Mouse (Mus musculus): ENCODE results near the gene Man1b1.

Gene Man1b1

DNA sequence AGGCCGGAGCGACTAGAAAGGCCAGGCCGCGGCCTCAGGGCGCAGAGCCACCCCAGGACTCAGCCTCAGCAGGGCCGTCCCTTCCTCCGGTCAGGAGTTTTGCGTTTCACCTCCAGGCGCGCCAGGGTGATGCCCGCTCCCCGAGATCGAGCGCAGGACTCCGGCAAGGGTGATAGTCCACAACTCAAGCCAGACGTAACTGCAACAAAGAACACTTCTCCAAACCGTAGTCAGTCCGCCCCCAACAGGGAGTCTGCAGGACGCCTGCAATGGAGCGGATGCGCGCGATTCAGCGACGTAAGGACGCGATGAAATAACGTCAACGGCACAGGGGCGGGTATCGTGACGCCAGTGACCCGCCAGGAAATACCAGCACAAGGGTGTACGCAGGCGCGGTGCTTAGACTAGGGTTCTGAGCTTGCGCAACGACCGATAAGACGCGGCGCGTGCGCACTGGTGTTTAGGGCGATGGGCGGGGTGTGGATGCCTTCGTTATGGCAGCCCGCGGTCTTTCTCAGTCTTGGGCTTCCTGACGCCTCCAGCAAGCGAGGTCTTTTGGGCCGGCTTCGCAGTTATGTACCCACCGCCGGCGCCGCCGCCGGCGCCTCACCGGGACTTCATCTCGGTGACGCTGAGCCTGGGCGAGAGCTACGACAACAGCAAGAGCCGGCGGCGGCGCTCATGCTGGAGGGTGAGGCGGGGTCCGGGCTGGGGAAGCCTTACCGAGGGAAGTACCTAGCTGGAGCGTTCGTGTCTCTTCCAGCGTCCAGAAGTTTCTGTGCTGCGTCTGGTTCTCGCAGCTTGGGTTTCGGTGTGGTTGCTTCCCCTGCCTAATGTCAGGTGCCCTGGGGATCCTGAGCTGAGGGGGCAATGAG lies at the start of gene Man1b1:
Gene Man1b1 (plus strand): TSS at position 53 of the 875 bp plus-strand sequence.
- DNase-seq (ENCODE audit: low spot score in 2 of 2) = peak; percentile 99

DNA sequence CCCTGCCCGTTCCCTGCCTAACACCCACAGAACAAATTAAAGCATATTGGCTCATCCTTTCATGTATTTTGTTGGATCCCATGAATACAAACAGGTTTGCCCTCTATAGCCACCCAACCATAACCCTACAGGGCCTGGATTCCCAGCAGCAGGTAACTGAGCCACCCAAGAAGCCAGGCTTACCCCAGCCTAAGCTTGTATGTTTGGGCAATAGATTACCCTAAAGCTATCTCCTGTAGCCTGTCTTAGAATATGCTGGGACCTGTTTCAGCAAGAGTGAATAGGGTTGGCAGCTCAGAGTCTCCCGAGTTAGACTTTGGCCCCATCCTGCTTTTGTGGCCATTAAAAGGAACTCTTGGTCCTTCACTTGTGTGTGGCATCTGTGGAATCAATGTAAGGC lies 46.6 kb upstream of the Man1b1 start:
- no peak for DNase-seq (ENCODE audit: low spot score in 2 of 2)

DNA sequence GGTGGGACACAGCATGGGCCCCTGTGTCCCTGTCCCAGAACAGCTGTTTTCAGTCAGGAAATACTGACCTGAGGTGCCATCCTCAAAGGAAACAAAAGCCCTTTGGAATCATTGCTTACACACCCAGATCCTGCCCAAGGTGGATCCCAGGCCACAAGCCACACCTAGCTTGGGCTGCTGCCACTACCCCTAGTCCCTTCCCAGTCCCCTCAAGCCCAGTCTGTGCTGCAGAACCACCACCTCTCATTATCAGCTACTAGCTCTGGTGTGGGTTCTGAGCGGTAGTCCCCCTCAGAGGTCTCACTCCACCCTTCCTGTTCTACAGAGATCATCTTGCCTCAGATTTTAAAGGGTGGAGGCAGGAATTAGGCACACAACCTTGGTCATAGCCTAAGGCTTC lies 45.8 kb upstream of the Man1b1 start:
- DNase-seq (ENCODE audit: low spot score in 2 of 2) = no peak

DNA sequence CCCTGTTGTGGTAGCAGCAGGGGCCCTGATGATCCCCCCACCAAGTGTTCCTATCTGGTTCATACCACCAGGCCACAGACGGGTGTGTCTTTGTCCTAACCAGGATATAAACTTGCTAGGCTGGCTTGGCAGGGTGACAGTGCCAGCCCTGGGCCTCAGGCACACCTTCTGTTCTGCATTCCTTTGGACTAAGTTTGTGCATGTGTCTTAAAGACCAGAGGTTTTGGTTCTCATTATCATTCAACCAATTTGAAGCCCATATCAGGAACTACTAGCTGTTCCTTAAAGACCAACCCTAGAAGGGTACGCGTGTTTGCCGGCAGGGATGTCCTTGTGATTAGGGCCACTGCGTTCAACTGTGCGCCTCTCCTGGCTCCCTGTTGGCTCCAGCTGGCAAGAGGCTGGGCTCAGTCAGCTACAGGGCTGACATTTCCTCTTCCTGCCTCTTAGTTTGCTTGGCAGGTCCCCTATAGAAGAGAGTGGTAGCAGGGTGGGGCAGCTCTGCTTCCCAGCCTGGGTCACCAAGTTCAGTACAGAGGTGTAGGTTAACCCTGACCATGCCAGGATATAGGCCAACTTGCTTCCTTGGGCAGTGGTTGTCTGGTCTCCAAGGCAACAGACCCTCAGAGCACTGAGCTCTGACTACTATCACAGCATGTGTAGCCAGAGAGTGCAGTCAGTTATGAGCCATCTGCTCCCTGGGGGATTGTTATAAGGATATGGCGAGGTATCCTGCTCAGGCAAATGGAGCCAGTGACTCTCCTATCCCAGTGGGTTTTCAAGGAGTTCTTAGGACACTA lies 45.1 kb upstream of the Man1b1 start:
- no peak for DNase-seq (ENCODE audit: low spot score in 2 of 2)

DNA sequence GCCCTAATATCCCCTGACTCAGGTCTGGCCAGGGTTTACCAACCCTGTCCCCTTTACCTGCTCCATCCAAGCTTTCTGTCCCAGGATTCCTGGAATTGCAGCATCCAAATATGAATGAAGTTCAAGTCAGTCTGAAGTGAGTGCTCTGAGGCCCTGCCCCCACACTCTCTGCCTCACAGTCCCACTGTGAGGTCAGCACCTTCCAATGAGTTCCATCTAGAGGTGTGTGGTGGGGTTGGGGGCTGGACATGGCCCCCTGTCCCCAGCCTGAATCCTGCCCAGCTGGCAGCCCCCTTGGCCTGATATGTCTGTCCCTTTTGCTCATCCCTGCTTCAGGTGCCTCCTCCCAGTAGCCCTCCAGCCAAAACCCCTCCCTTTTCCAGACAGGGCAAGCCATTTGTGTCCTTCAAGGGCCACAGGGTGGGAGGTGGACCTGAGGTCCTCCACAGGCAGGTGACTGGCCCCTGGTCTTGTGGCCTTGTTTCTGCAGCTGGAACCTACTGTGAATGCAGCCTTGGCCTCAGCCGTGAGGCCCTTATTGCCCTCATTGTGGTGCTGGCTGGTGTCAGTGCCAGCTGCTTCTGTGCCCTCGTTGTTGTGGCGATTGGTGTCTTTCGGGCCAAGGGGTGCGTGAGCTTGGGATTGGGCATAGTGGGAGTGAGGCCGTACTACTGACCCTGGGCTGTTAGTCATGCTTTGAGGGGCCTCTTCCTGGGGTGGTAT lies 44.0 kb upstream of the Man1b1 start, which contains the start of gene Tmem210:
Gene Tmem210 (plus strand): TSS at position 219 of the 723 bp plus-strand sequence.
- DNase-seq (ENCODE audit: low spot score in 2 of 2) = no peak

DNA sequence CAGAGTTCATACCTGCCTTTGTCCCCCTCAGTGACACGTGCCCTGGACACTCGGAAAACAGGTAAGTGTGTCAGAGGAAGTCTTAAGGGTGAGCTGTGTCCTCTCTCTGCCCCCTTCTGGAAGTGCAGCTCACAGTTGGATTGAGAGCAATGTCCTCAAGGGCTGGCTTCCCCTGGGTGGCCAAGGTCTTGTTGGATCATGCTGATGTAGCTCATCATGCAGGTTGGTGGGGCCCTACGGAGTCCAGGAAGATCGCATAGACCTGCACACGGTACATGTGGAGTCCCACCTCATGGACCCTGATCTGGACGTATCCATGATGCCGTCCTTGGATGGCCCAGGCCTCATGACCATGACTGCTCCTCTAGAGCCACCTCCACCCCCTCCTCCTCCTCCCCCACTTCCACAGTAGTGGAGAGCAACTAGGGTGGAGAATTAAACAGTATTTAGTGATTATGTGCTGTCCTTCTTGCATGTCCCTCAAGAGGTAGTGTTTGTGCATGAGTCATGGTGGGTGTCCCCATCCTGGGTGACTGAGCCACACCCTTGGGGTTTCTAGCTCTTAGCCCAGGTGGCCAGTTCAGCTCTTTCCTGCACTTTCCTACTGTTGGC lies 43.3 kb upstream of the Man1b1 start:
- DNase-seq (ENCODE audit: low spot score in 2 of 2) = no peak

DNA sequence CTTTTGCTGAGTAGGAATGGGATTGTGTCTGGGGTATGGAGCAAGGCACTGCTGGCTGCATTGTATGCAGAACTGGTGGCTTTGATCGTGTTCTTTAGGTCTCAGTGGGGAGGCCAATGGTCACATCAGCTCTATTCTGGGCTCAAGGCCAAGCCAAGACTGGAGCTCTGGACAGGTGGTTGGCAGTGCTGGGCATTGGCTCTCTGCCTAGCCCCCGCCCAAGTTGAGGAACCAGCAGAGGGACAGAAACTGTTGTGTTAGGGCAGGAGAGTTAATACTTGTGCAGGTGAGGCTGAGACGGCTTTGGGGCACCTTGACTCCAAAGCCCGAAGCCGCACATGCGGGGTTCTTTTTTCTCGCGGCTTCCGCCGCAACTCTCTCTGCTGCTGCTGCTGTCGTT lies 42.5 kb upstream of the Man1b1 start, which contains the start of gene Lrrc26:
Gene Lrrc26 (plus strand): TSS at position 265 of the 400 bp plus-strand sequence.
- DNase-seq (ENCODE audit: low spot score in 2 of 2) = no peak

DNA sequence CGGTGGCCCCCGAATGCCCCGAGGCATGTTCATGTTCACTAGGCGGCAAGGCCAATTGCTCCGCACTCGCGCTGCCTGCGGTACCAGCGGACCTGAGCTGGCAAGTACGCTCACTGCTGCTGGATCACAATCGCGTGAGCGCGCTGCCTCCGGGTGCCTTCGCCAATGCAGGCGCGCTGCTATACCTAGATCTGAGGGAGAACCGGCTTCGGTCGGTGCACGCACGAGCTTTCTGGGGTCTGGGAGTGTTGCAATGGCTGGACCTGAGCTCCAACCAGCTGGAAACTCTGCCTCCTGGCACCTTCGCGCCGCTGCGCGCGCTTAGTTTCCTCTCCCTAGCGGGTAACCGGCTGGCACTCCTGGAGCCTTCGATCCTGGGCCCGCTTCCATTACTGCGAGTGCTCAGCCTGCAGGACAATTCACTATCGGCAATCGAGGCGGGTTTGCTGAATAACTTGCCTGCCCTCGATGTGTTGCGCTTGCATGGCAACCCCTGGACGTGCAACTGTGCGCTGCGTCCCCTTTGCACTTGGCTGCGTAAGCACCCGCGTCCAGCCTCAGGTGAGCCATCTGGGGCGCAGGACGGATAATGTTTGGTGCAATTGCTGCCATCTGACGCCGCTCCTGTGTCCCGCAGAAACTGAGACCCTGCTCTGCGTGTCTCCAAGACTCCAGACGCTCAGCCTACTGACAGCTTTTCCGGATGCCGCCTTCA lies 41.9 kb upstream of the Man1b1 start:
- DNase-seq (ENCODE audit: low spot score in 2 of 2) = no peak

DNA sequence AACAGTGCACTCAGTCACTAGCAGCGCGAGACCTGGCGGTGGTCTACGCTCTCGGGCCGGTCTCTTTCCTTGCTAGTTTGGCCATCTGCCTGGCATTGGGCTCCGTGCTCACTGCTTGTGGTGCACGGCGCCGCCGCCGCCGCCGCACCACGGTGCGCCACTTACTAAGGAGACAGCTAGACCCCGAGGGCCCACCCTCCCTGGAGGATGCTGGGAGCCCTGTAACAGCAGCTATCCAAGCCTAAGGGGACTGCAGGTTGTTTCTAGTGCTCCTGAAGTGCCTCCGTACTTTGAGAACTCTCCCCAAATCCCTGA lies 41.4 kb upstream of the Man1b1 start:
- no peak for DNase-seq (ENCODE audit: low spot score in 2 of 2)

DNA sequence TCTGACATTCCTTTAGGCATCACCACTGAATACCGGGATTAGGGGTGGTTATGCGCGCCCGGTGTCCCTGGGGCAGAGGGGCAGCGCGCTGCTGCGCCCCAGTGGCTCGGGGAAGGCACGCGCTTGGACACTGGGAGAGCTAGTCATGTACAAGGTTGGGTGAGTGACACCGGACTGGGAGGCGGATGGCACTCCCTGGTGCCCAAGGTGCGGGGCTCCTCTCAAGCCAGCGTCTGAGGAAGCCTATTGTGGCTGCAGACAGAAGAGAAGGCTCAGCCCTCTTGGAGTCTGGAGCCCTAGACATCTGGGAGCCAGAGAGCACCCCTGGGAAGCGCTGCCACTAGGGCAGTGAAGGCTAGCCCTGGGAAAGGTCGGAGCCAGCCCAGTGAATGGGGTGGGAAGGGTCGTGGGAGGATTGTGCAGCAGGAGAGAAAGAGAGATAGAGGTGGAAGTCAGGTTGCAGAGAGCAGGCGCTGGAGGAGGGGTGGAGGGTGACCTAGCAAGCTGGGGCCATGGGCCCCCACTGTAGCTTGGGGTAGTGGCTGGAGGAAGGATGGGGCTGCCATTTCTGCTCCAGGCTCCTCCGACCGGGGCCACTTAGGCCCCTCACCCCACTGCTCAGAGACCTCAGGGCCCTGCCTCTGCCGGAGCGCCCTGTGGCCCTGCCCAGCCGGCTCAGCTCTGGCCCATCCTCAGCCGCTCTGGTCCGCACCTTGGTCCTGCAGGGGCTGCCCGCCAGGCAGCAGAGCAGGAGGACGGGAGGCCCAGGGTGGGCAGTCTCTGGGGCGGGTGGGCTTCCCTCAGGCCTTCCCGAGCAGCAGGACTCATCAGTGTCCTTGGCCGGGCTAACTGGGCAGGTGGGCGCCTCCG lies 40.7 kb upstream of the Man1b1 start:
- no peak for DNase-seq (ENCODE audit: low spot score in 2 of 2)

DNA sequence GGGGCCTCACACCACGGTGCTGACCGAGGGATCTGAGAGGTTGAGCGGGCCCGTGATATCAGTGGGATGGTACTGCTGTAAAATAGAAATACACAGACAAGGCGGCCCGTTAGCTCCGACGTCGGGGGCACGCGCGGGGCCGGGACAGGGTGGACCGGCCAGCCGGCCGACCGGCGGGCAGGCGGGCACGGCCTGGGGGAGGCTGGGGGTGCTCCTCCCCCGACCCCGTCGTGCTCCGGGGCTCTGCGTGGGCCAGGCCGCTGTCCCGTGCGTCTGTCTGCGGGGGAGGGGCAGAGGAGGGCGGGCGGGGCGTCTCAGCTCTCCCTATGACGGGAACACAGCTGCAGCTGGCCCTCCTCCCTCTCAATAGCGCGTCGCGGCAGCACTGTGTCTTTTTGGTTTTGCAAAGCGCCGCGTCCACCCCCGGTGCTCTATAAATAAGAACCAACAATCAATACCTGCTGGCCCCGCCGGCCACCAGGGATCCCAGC lies 40.0 kb upstream of the Man1b1 start:
- DNase-seq (ENCODE audit: low spot score in 2 of 2) = no peak

DNA sequence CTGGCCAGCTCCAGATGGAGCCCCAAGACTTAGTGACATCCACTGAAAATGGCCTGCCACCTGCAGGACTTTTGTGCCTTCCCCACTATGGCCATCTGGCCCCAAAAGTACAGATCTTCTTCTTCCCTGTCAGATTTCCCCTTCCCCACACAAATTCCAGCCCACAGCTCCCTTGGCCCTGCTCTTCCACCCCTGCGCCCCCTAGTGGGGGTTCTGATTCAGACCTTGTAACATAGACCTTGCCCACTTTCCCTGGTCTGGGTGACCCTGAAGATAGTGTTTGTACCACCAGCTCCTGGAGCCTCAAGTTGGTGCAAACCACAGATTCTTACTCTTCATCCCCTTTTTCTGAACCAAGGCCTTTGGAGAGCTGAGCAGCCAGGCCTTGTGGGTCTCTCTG lies 39.3 kb upstream of the Man1b1 start:
- DNase-seq (ENCODE audit: low spot score in 2 of 2) = peak; percentile 19 to 79

DNA sequence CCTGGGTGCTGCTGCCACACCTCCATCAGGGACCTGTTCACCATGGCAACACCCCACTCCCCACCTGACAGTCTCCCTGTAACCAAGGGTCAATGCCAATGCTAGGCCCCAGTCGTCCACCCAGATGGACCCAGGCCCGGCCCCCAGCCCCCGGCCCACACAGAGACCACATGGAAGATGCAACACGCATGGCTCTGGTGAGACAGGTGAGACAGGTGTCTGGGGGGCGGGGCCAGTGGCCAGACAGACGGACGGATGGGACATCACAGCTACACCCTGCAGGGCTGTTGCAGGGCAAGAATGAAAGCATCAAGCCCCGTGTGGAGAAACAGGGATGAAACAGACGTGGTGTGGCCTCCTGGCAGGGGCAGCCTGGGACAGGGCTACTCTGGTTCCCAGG lies 38.4 kb upstream of the Man1b1 start:
- DNase-seq (ENCODE audit: low spot score in 2 of 2) = no peak

DNA sequence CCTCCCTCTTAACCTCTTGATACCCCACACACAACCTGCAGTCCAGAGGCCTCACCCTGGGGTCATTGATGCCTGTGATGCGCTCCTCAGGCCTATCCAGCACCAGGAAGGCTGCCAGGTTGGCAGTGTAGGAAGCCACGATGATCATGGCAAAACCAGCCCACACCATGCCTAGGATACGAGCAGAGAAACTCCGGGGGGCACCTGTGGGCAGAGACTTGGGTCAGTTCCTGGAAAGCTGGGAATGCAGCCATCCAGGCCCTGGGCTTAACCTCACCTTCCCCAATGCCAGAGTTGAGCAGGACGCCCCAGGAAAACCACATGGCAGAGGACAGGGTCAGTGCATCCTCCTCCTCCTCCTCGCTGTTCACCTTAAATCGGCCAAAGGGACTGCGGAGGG lies 35.0 kb upstream of the Man1b1 start:
- DNase-seq (ENCODE audit: low spot score in 2 of 2) = no peak

DNA sequence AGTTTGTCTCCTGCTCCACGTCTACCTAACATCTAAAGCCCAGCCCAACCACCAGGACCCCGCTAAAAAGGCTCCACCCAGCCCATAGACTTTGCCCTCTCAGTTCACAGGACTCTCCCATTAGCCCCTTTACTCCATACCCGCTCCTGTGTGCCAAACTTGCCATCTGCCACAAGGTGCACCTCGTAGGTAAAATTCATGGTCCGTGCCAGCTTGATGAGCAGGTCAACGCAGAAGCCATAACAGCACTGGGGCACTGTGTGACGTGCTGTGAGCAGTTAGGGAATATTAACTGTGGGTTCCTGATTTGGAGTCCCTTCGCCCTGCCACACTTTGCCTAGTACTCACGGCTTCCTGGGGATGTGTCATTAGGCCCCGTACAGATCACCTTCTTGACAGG lies 34.1 kb upstream of the Man1b1 start:
- no peak for DNase-seq (ENCODE audit: low spot score in 2 of 2)

DNA sequence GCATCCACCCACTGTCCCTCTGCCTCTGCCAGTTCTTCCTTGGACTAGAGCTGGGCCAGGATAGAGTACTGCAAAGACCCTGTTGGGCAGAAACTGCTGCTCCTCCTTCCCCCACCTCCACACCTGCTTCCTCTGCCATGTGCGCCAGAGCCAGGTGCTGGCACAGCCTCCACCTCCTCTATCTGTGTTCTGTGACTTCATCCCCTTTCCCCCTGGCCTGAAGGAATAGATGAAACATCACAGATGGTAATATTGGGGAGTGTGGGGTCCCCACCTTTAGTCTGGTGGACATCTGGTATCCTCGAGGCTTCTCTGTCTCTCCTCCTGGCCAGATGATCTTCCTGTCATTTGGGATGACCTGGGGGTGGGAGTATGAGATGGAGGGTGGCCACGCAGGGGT lies 28.7 kb upstream of the Man1b1 start:
- no peak for DNase-seq (ENCODE audit: low spot score in 2 of 2)

DNA sequence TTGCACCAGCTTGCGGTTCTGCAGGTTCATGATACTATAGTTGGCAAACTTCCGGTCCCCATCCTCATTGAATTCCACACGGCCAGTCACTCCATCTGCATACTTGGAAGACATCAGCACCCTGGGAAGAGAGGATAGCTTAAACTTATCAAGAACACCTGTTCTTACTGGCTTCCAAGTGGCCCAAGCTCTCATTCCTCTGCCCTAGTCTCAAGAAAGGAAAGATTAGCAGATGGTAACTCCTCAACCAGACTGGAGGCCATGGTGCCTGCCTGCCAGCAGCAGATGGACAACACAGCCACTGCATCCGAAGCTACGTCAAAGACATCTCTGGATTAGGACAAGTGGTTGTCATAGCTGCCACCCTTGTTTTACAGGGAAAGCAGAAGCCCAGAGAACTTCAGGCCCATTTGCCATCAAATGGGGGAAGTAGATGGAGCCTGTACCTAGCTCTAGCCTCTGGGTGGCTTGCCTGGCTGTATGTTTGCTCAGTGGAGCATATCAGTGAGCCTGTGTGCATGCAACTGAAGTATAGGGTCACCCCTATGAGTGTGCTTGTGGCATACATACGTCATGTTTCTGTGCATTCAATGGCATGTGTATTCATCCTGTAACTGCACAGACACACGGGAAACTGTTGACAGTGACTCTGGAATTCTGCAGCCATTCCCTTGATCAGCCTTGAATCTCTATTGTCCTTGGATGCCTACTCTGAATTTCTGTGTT lies 28.0 kb upstream of the Man1b1 start:
- DNase-seq (ENCODE audit: low spot score in 2 of 2) = no peak

DNA sequence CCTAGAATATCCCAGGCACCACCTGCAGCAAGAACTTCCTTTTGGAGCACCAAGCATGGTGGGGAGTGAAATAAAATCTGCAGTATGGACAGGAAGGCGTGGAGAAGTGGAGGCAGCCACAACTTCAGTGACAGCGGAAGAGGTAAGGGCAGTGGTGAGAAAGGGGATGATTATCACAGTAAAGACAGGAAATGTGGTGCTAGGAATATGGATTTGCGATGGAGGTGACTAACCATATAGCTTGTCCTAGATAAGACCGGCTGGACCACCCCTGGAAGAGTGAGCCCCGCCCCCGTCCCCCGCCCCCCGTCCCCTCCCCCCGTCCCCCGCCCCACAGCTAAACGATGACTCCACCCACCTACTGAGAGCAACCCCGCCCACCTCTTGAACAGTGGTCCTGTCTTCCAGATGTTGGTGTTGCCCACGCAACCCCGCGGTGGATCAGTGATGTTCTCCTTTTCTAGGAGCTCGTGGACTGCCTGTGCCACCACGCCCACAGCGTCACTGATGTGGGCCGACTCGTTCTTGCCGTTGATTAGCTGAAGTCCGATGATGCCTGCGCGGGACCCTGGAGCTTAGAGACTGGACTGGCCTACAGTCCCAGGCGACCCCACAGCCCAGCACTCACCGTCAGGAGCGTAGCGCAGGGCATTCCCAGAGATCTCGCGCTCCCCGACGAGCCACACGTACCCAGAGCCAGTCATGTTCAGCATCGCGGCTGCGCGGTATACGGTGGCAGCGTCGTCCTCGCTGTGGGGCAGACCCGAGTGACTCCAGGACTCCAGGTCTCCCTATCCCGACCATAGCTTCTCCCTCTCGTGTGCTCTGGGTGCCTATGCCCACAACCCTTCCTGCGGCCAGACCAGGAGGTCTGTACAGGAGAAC lies 27.2 kb upstream of the Man1b1 start:
- no peak for DNase-seq (ENCODE audit: low spot score in 2 of 2)
